Mouse (Mus musculus): Measurements from ENCODE around the gene Kcnk3. TPM values are rescaled to one million over a fixed set of nuclear protein-coding genes. Genes with fewer than 3 reads are reported as not detected.

Kcnk3 gene
- polyA plus RNA-seq, 1 experiment from 2014 or later = 29.9 TPM

DNA sequence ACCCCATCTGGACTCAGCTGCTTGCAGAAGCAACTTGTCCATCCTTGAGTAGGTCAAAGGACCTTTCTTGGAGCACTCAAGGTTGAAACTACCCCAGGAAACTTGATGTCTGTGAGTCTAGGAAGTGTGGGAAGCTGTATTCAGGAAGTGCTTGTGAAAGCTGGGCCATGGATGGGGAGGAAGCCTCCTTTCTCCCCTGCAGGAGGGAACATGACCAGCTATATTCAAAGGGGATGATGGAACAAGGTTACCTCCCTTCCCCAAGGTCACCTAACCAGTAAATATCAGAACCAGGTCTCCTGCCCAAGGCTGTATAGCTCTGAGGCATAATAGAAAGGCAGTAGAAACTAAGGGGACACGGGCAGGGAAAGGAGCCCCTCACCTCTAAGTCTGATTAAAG, 44.2 kb downstream of the Kcnk3 start:
- Histone ChIP-seq H3K9ac (no peak overlapping the region), H3K4me3 (ENCODE audit: low read depth, low read length) (no peak overlapping the region), H3K27me3 (ENCODE audit: insufficient read depth, low read length) (no peaks in the 10 kb centered on the region), H3K4me1 (ENCODE audit: insufficient read depth) (no peaks in the 10 kb centered on the region), H3K27ac (ENCODE audit: low read depth) (no peak overlapping the region), H3K4me2 (no peak overlapping the region), H3K36me3 (ENCODE audit: insufficient read depth) (no peaks in the 10 kb centered on the region), H3K9me3 (ENCODE audit: low read depth, low read length) (no peaks in the 10 kb centered on the region)
- no peak for TF ChIP-seq CTCF (IDR thresholded peaks at IDR 0.05; ENCODE audit: low read depth)
- no peak for DNase-seq
- WGBS = 29% methylated on average over 1 of the region's 1 CpGs
- ATAC-seq (ENCODE audit: insufficient read depth) = no peak

DNA sequence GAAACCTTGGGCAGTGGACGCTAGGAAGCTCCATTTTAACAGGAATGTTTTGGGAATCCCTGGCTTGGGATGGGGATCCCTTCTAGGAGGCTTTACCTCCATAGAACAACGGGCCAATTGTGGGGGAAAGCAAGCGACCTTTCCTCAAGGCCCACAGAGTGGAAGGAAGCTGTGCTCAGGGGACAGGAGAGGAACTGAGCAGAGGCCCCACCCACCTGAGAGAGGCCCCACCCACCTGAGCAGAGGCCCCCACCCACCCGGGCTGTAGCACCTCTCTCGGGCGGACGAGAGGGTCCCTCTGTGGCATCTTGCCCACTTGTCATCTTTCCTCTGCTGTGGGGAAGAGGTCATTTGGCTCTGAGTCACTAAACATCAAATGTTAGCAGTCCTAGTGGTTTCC, 49.0 kb downstream of the Kcnk3 start:
- 33% methylated on average over 7 of the region's 7 CpGs for WGBS
- ATAC-seq (ENCODE audit: insufficient read depth) = no peak
- Histone ChIP-seq H3K27me3 (ENCODE audit: insufficient read depth, low read length) (no peaks in the 10 kb centered on the region), H3K27ac (ENCODE audit: low read depth) (no peak overlapping the region), H3K4me2 (no peak overlapping the region), H3K9me3 (ENCODE audit: low read depth, low read length) (no peaks in the 10 kb centered on the region), H3K9ac (no peak overlapping the region), H3K4me3 (ENCODE audit: low read depth, low read length) (no peak overlapping the region), H3K4me1 (ENCODE audit: insufficient read depth) (no peaks in the 10 kb centered on the region), H3K36me3 (ENCODE audit: insufficient read depth) (no peaks in the 10 kb centered on the region)
- TF ChIP-seq CTCF (IDR thresholded peaks at IDR 0.05; ENCODE audit: low read depth) = no peak
- peak; percentile 51 for DNase-seq

- Histone ChIP-seq H3K9ac (no peak overlapping the region), H3K4me2 (no peak overlapping the region), H3K36me3 (ENCODE audit: insufficient read depth) (no peaks in the 10 kb centered on the region), H3K9me3 (ENCODE audit: low read depth, low read length) (no peaks in the 10 kb centered on the region), H3K4me1 (ENCODE audit: insufficient read depth) (no peaks in the 10 kb centered on the region), H3K27ac (ENCODE audit: low read depth) (no peak overlapping the region), H3K27me3 (ENCODE audit: insufficient read depth, low read length) (no peaks in the 10 kb centered on the region), H3K4me3 (ENCODE audit: low read depth, low read length) (no peak overlapping the region)
- peak; percentile 95 for TF ChIP-seq CTCF (IDR thresholded peaks at IDR 0.05; ENCODE audit: low read depth)
- 4% methylated on average over 6 of the region's 6 CpGs for WGBS
- peak; percentile 92 for DNase-seq
- ATAC-seq (ENCODE audit: insufficient read depth) = peak; percentile 70; the same call in 1 of the 2 replicates
Observed at GRCm38 (mm10) chr5:30638041-30638440, 50.1 kb downstream of the Kcnk3 start.

- Histone ChIP-seq H3K9me3 (ENCODE audit: low read depth, low read length) (no peaks in the 10 kb centered on the region), H3K9ac (no peak overlapping the region), H3K4me1 (ENCODE audit: insufficient read depth) (no peaks in the 10 kb centered on the region), H3K36me3 (ENCODE audit: insufficient read depth) (no peaks in the 10 kb centered on the region), H3K4me3 (ENCODE audit: low read depth, low read length) (no peak overlapping the region), H3K4me2 (no peak overlapping the region), H3K27ac (ENCODE audit: low read depth) (no peak overlapping the region), H3K27me3 (ENCODE audit: insufficient read depth, low read length) (no peaks in the 10 kb centered on the region)
- TF ChIP-seq CTCF (IDR thresholded peaks at IDR 0.05; ENCODE audit: low read depth) = no peak
- DNase-seq (no peak), ATAC-seq (ENCODE audit: insufficient read depth) (no peak)
- WGBS = 30% methylated on average over 5 of the region's 5 CpGs
Observed at GRCm38 (mm10) chr5:30643477-30644179, 55.7 kb downstream of the Kcnk3 start.

DNA sequence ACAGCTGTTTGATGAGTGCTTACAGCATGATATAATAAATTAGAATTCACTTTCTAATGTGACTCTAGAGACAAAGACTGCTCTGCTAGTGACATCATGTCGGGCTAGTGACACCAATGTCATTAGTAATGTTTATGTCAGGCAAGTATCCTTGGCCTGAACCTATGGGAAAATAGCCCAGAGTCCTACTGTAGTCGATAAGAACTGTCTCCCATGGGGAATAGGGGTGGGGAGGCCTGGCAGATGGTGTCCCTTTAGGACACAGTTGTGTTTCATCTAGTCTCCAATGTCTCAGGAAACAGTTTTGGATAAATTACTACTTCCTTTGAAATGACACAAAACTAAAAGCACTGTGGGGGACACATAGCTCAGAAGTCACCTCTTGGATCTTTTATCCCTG, 58.1 kb downstream of the Kcnk3 start:
- no peak for ATAC-seq (ENCODE audit: insufficient read depth)
- peak; percentile 25 for DNase-seq
- Histone ChIP-seq H3K4me2 (no peak overlapping the region), H3K27me3 (ENCODE audit: insufficient read depth, low read length) (no peaks in the 10 kb centered on the region), H3K36me3 (ENCODE audit: insufficient read depth) (no peaks in the 10 kb centered on the region), H3K27ac (ENCODE audit: low read depth) (no peak overlapping the region), H3K4me3 (ENCODE audit: low read depth, low read length) (no peak overlapping the region), H3K4me1 (ENCODE audit: insufficient read depth) (no peaks in the 10 kb centered on the region), H3K9ac (no peak overlapping the region), H3K9me3 (ENCODE audit: low read depth, low read length) (no peaks in the 10 kb centered on the region)
- 41% methylated on average over 2 of the region's 2 CpGs for whole genome bisulfite sequencing
- TF ChIP-seq CTCF (IDR thresholded peaks at IDR 0.05; ENCODE audit: low read depth) = no peak

- no peaks in the 10 kb centered on the region for H3K9me3 ChIP-seq (ENCODE audit: low read depth, low read length)
- H3K4me1 ChIP-seq (ENCODE audit: insufficient read depth) = no peaks in the 10 kb centered on the region
- peak overlapping the region; percentile 93 for H3K4me2 ChIP-seq
- WGBS = 8% methylated on average over 9 of the region's 9 CpGs
- TF ChIP-seq CTCF (IDR thresholded peaks at IDR 0.05; ENCODE audit: low read depth) = no peak
- H3K9ac ChIP-seq = peak overlapping the region; percentile 74
- no peaks in the 10 kb centered on the region for H3K36me3 ChIP-seq (ENCODE audit: insufficient read depth)
- ATAC-seq (ENCODE audit: insufficient read depth) (peak; percentile 33), DNase-seq (no peak)
- H3K4me3 ChIP-seq (ENCODE audit: low read depth, low read length) = peak overlapping the region; percentile 83
- H3K27ac ChIP-seq (ENCODE audit: low read depth) = peak overlapping the region; percentile 39; the same call in 1 of the 2 replicates
- H3K27me3 ChIP-seq (ENCODE audit: insufficient read depth, low read length) = no peaks in the 10 kb centered on the region
Observed at GRCm38 (mm10) chr5:30647396-30647795, 59.4 kb downstream of the Kcnk3 start.

GRCm38 (mm10) chr5:30647815-30648560, 60.0 kb downstream of the Kcnk3 start, which contains the start of gene Slc35f6:
Gene Slc35f6, plus strand, starts transcription at chr5:30647933.
- under 1% methylated on average over 38 of the region's 38 CpGs for WGBS
- H3K36me3 ChIP-seq (ENCODE audit: insufficient read depth) = no peaks in the 10 kb centered on the region
- peak within 1 kb of the TSS; percentile 74 for H3K9ac ChIP-seq
- peak; percentile 92 for DNase-seq
- TF ChIP-seq CTCF (IDR thresholded peaks at IDR 0.05; ENCODE audit: low read depth) = no peak
- H3K4me1 ChIP-seq (ENCODE audit: insufficient read depth) = no peaks in the 10 kb centered on the region
- peak within 1 kb of the TSS; percentile 93 for H3K4me2 ChIP-seq
- no peaks in the 10 kb centered on the region for H3K27me3 ChIP-seq (ENCODE audit: insufficient read depth, low read length)
- peak; percentile 95 for ATAC-seq (ENCODE audit: insufficient read depth)
- peak within 1 kb of the TSS; percentile 83 for H3K4me3 ChIP-seq (ENCODE audit: low read depth, low read length)
- peak within 1 kb of the TSS; percentile 39; the same call in 1 of the 2 replicates for H3K27ac ChIP-seq (ENCODE audit: low read depth)
- H3K9me3 ChIP-seq (ENCODE audit: low read depth, low read length) = no peaks in the 10 kb centered on the region
